ENCODE assay signal across 13 mouse cellular contexts in genomic region chr16:5431689-5432088, GRCm38 (mm10).
DNase-seq lines count a peak whose midpoint lies in the region; ATAC-seq lines count a peak whose summit lies in the region.
"Had no signal": no experiment of that assay in that cellular context is flagged by ENCODE, and none has a peak within 500 bp of the region (broad histone marks: within the 10 kb centered on the region; RNA-seq: fewer than 3 reads in every experiment).

No protein-coding gene starts in this region.

- peak; percentile 3 for DNase-seq in adrenal gland, adult 2 months
- DNase-seq in adrenal gland, postnatal 36 days: no peak
- DNase-seq in layer of hippocampus, adult 9-11 months: peak; percentile 26
- DNase-seq in layer of hippocampus, adult 8-10 months (ENCODE audit: low spot score in 2 of 2): no peak
- DNase-seq in embryo, embryonic 10 days (ENCODE audit: low spot score): no peak
- DNase-seq in right cerebral cortex, adult 2 months (ENCODE audit: low spot score in 2 of 2): no peak
- DNase-seq: embryo, embryonic 11 days; kidney, adult 8-10 months had no signal

- H3K4me3 ChIP-seq in heart, embryonic 14.5 days (ENCODE audit: control insufficient read depth in 1 of 2, insufficient read depth in 1 of 2, low read depth in 1 of 2, low read length in 2 of 2): peak overlapping the region; percentile 25 to 34
- H3K4me3 ChIP-seq: midbrain, embryonic 15.5 days had no signal

- H3K27ac ChIP-seq in heart, embryonic 14.5 days (replicated peaks in 1 of 2; ENCODE audit: control insufficient read depth in 1 of 2, insufficient read depth in 1 of 2, low read depth in 2 of 2, low read length in 2 of 2): peak overlapping the region; percentile 89 to 93
- H3K27ac ChIP-seq: liver, embryonic 14.5 days; midbrain, embryonic 15.5 days had no signal

- H3K36me3 ChIP-seq in heart, embryonic 14.5 days (ENCODE audit: control insufficient read depth, insufficient read depth, low read length): no peaks in the 10 kb centered on the region
- H3K36me3 ChIP-seq: G1E; midbrain, embryonic 15.5 days had no signal

- no peaks in the 10 kb centered on the region for H3K9me3 ChIP-seq in heart, embryonic 14.5 days (ENCODE audit: control insufficient read depth, low read length)
- H3K9me3 ChIP-seq: midbrain, embryonic 15.5 days had no signal

- peaks cover 18 to 40% of the 10 kb centered on the region in 2 experiments for H3K4me1 ChIP-seq in heart, embryonic 14.5 days (ENCODE audit: control insufficient read depth in 2 of 2, insufficient read depth in 2 of 2, low read length in 2 of 2)
- H3K4me1 ChIP-seq: midbrain, embryonic 15.5 days had no signal

- peak overlapping the region; percentile 56 for H3K4me2 ChIP-seq in heart, embryonic 14.5 days (ENCODE audit: low read length)
- H3K4me2 ChIP-seq: midbrain, embryonic 15.5 days had no signal

- 37% methylated on average over 5 of the region's 5 CpGs for WGBS in heart, embryonic 14.5 days

- no peaks in the 10 kb centered on the region for H3K27me3 ChIP-seq in heart, embryonic 14.5 days (ENCODE audit: control insufficient read depth, insufficient read depth, low read length)
- H3K27me3 ChIP-seq: midbrain, embryonic 15.5 days had no signal

- H3K9ac ChIP-seq in heart, embryonic 14.5 days (ENCODE audit: low read length): peak overlapping the region; percentile 55
- H3K9ac ChIP-seq: liver, embryonic 14.5 days; midbrain, embryonic 15.5 days had no signal

- ATAC-seq in heart, embryonic 14.5 days (ENCODE audit: insufficient number of reproducible peaks, insufficient read depth, low FRiP score, low read depth): no peak
- peak; percentile 82 for ATAC-seq in megakaryocyte progenitor cell, adult 5-6 weeks (replicated peaks; ENCODE audit: poor library complexity)
- ATAC-seq: midbrain, embryonic 15.5 days had no signal

Comparison
In these comparisons a context has a peak if more than half of its experiments do, and no peak if none do; other contexts are left out.
1. DNase-seq: peak in adrenal gland, adult 2 months (single experiment) and layer of hippocampus, adult 9-11 months (single experiment); none in adrenal gland, postnatal 36 days (0 of 2), layer of hippocampus, adult 8-10 months (0 of 2), embryo, embryonic 10 days (single experiment) and right cerebral cortex, adult 2 months (0 of 2).